Mouse (Mus musculus): Measurements from ENCODE around the gene Rbp3. TPM values are rescaled to one million over a fixed set of nuclear protein-coding genes. Genes with fewer than 3 reads are reported as not detected.

Rbp3 gene
- polyA plus RNA-seq, 1 experiment from 2014 or later = not detected

GRCm38 (mm10) chr14:33989201-33989600 lies 35.4 kb downstream of the Rbp3 start:
- Histone ChIP-seq H3K4me3 (no peak overlapping the region), H3K27ac (no peak overlapping the region), H3K27me3 (replicated peaks) (no peaks in the 10 kb centered on the region), H3K4me1 (no peaks in the 10 kb centered on the region), H3K4me2 (replicated peaks) (no peak overlapping the region), H3K9ac (no peak overlapping the region), H3K36me3 (no peaks in the 10 kb centered on the region), H3K9me3 (no peaks in the 10 kb centered on the region)
- 54% methylated on average over 3 of the region's 3 CpGs for WGBS
- ATAC-seq (ENCODE audit: low FRiP score, low read depth) = no peak

- no peak overlapping the region for H3K9ac ChIP-seq
- H3K9me3 ChIP-seq = no peaks in the 10 kb centered on the region
- H3K4me3 ChIP-seq = no peak overlapping the region
- no peak for ATAC-seq (ENCODE audit: low FRiP score, low read depth)
- H3K4me2 ChIP-seq (replicated peaks) = no peak overlapping the region
- H3K36me3 ChIP-seq = no peaks in the 10 kb centered on the region
- H3K27me3 ChIP-seq (replicated peaks) = no peaks in the 10 kb centered on the region
- H3K4me1 ChIP-seq = no peaks in the 10 kb centered on the region
- H3K27ac ChIP-seq = no peak overlapping the region
- 73% methylated on average over 4 of the region's 4 CpGs for WGBS
Measured at GRCm38 (mm10) chr14:33991971-33992370, 38.2 kb downstream of the Rbp3 start.

GRCm38 (mm10) chr14:33993051-33993450 lies 39.2 kb downstream of the Rbp3 start:
- H3K27me3 ChIP-seq (replicated peaks) = no peaks in the 10 kb centered on the region
- ATAC-seq (ENCODE audit: low FRiP score, low read depth) = no peak
- WGBS = 91% methylated on average over 9 of the region's 9 CpGs
- no peak overlapping the region for H3K9ac ChIP-seq
- no peaks in the 10 kb centered on the region for H3K36me3 ChIP-seq
- no peaks in the 10 kb centered on the region for H3K4me1 ChIP-seq
- no peak overlapping the region for H3K27ac ChIP-seq
- H3K4me2 ChIP-seq (replicated peaks) = no peak overlapping the region
- H3K9me3 ChIP-seq = no peaks in the 10 kb centered on the region
- H3K4me3 ChIP-seq = no peak overlapping the region

GRCm38 (mm10) chr14:33993521-33994289 lies 39.9 kb downstream of the Rbp3 start:
- no peak overlapping the region for H3K4me3 ChIP-seq
- no peaks in the 10 kb centered on the region for H3K4me1 ChIP-seq
- H3K27me3 ChIP-seq (replicated peaks) = no peaks in the 10 kb centered on the region
- no peak overlapping the region for H3K4me2 ChIP-seq (replicated peaks)
- H3K27ac ChIP-seq = no peak overlapping the region
- ATAC-seq (ENCODE audit: low FRiP score, low read depth) = no peak
- H3K9ac ChIP-seq = no peak overlapping the region
- H3K36me3 ChIP-seq = no peaks in the 10 kb centered on the region
- H3K9me3 ChIP-seq = no peaks in the 10 kb centered on the region
- 92% methylated on average over 6 of the region's 6 CpGs for WGBS

GRCm38 (mm10) chr14:33997427-33997826 lies 43.6 kb downstream of the Rbp3 start:
- H3K9ac ChIP-seq = no peak overlapping the region
- H3K36me3 ChIP-seq = no peaks in the 10 kb centered on the region
- no peak for ATAC-seq (ENCODE audit: low FRiP score, low read depth)
- no peaks in the 10 kb centered on the region for H3K4me1 ChIP-seq
- H3K4me2 ChIP-seq (replicated peaks) = no peak overlapping the region
- WGBS = 77% methylated on average over 6 of the region's 6 CpGs
- no peak overlapping the region for H3K4me3 ChIP-seq
- H3K27me3 ChIP-seq (replicated peaks) = no peaks in the 10 kb centered on the region
- H3K27ac ChIP-seq = no peak overlapping the region
- no peaks in the 10 kb centered on the region for H3K9me3 ChIP-seq

- H3K36me3 ChIP-seq = no peaks in the 10 kb centered on the region
- no peaks in the 10 kb centered on the region for H3K4me1 ChIP-seq
- no peaks in the 10 kb centered on the region for H3K9me3 ChIP-seq
- no peak overlapping the region for H3K4me2 ChIP-seq (replicated peaks)
- no peak overlapping the region for H3K9ac ChIP-seq
- H3K27me3 ChIP-seq (replicated peaks) = no peaks in the 10 kb centered on the region
- H3K27ac ChIP-seq = no peak overlapping the region
- H3K4me3 ChIP-seq = no peak overlapping the region
- no peak for ATAC-seq (ENCODE audit: low FRiP score, low read depth)
Measured at GRCm38 (mm10) chr14:34000076-34000475, 46.3 kb downstream of the Rbp3 start.

GRCm38 (mm10) chr14:34001445-34001844 lies 47.6 kb downstream of the Rbp3 start:
- H3K9me3 ChIP-seq = no peaks in the 10 kb centered on the region
- no peak overlapping the region for H3K4me3 ChIP-seq
- H3K36me3 ChIP-seq = no peaks in the 10 kb centered on the region
- no peak overlapping the region for H3K27ac ChIP-seq
- no peak for ATAC-seq (ENCODE audit: low FRiP score, low read depth)
- no peak overlapping the region for H3K4me2 ChIP-seq (replicated peaks)
- no peak overlapping the region for H3K9ac ChIP-seq
- H3K4me1 ChIP-seq = no peaks in the 10 kb centered on the region
- H3K27me3 ChIP-seq (replicated peaks) = no peaks in the 10 kb centered on the region

- no peak for ATAC-seq (ENCODE audit: low FRiP score, low read depth)
- Histone ChIP-seq H3K4me2 (replicated peaks) (no peak overlapping the region), H3K27ac (no peak overlapping the region), H3K36me3 (no peaks in the 10 kb centered on the region), H3K4me3 (no peak overlapping the region), H3K9me3 (no peaks in the 10 kb centered on the region), H3K9ac (no peak overlapping the region), H3K4me1 (no peaks in the 10 kb centered on the region), H3K27me3 (replicated peaks) (no peaks in the 10 kb centered on the region)
- 92% methylated on average over 5 of the region's 5 CpGs for WGBS
Measured at GRCm38 (mm10) chr14:34002358-34002757, 48.6 kb downstream of the Rbp3 start.

Other genes starting within 250 kb of the Rbp3 start
- 12.5 and 14.6 TPM in 2 replicates for gene Gdf10, start 30.4 kb upstream of the Rbp3 start, polyA plus RNA-seq (2016; fragmentation: Nextera tagmentation; extraction: Ambion mirVana)
- not detected in 2 replicates for gene Gdf2, start 13.0 kb upstream of the Rbp3 start, polyA plus RNA-seq (2016; fragmentation: Nextera tagmentation; extraction: Ambion mirVana)
- 0.04 and 0.18 TPM in 2 replicates for gene Zfp488, start 24.8 kb downstream of the Rbp3 start, polyA plus RNA-seq (2016; fragmentation: Nextera tagmentation; extraction: Ambion mirVana)
- not detected in 2 replicates for gene Gm30083, start 61.2 kb downstream of the Rbp3 start, polyA plus RNA-seq (2016; fragmentation: Nextera tagmentation; extraction: Ambion mirVana)
- not detected in 2 replicates for gene Gm5460, start 62.8 kb downstream of the Rbp3 start, polyA plus RNA-seq (2016; fragmentation: Nextera tagmentation; extraction: Ambion mirVana)
- not detected in 2 replicates for gene Antxrl, start 98.7 kb downstream of the Rbp3 start, polyA plus RNA-seq (2016; fragmentation: Nextera tagmentation; extraction: Ambion mirVana)
- 0.49 and 0.92 TPM in 2 replicates for gene Anxa8, start 132.0 kb downstream of the Rbp3 start, polyA plus RNA-seq (2016; fragmentation: Nextera tagmentation; extraction: Ambion mirVana)
- not detected in 2 replicates for gene A630023A22Rik, start 148.8 kb downstream of the Rbp3 start, polyA plus RNA-seq (2016; fragmentation: Nextera tagmentation; extraction: Ambion mirVana)
- gene Npy4r, start 198.5 kb downstream of the Rbp3 start, polyA plus RNA-seq (2016; fragmentation: Nextera tagmentation; extraction: Ambion mirVana) = 0.05 TPM in 2 replicates
- 2.3 and 3.1 TPM in 2 replicates for gene Gprin2, start 247.7 kb downstream of the Rbp3 start, polyA plus RNA-seq (2016; fragmentation: Nextera tagmentation; extraction: Ambion mirVana)

Measured in neural tube, embryonic 12.5 days (tissue).